9 mouse cellular contexts compared by ENCODE assay signal in the genomic region with DNA sequence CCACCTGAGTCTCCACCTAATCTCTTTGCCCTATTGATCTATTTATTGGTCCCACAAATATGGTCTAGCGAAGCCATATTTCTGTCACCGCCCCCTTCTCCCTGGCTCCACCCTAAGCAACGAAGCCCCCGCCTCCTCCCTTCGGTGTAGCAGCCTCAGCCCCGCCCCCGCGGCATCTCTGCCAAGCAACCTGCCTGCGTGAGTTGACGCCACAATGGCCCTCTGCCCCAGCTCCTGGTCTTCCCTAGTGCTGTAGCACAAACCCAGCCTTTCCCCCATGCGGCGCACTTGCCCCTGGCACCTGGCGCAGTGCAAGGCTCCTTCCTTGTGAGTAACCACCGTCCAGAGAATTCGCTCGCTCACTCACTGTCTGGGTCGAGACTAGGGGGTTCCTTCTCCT. TPM values are rescaled to one million over a fixed set of nuclear protein-coding genes. Genes with fewer than 3 reads are reported as not detected.
DNase-seq lines count a peak whose midpoint lies in the region; ATAC-seq and TF ChIP-seq lines count a peak whose summit lies in the region.
"Had no signal": no experiment of that assay in that cellular context is flagged by ENCODE, and none has a peak within 500 bp of the region (broad histone marks: within the 10 kb centered on the region; RNA-seq: fewer than 3 reads in every experiment).

No protein-coding gene starts in this region.

- no peak overlapping the region for H3K9ac ChIP-seq in hindbrain, embryonic 15.5 days
- no peak overlapping the region; the same call in 1 of the 2 replicates for H3K9ac ChIP-seq in hindbrain, postnatal 0 days (replicated peaks; ENCODE audit: low read length)
- no peak overlapping the region for H3K9ac ChIP-seq in liver, embryonic 16.5 days (ENCODE audit: low read depth, low read length)
- H3K9ac ChIP-seq in forebrain, embryonic 15.5 days (replicated peaks): no peak overlapping the region
- H3K9ac ChIP-seq: heart, embryonic 13.5 days had no signal

- peaks cover 15% of the 10 kb centered on the region for H3K4me1 ChIP-seq in hindbrain, embryonic 15.5 days (replicated peaks)
- 0 out of 2 replicates have a peak, but pooled peaks cover 3% of the 10 kb centered on the region for H3K4me1 ChIP-seq in hindbrain, postnatal 0 days (ENCODE audit: insufficient read depth, low read length)
- peaks cover 24% of the 10 kb centered on the region for H3K4me1 ChIP-seq in liver, embryonic 16.5 days (ENCODE audit: control insufficient read depth, low read depth, low read length)
- peaks cover 21% of the 10 kb centered on the region for H3K4me1 ChIP-seq in forebrain, embryonic 15.5 days

- no peak overlapping the region for H3K4me3 ChIP-seq in hindbrain, embryonic 15.5 days
- no peak overlapping the region for H3K4me3 ChIP-seq in hindbrain, postnatal 0 days (ENCODE audit: low read length)
- no peak overlapping the region for H3K4me3 ChIP-seq in liver, embryonic 16.5 days (ENCODE audit: low read depth, low read length)
- no peak overlapping the region for H3K4me3 ChIP-seq in layer of hippocampus, adult 2 months
- H3K4me3 ChIP-seq in forebrain, embryonic 15.5 days: no peak overlapping the region
- H3K4me3 ChIP-seq: heart, embryonic 13.5 days had no signal

- H3K27me3 ChIP-seq in hindbrain, embryonic 15.5 days: no peaks in the 10 kb centered on the region
- no peaks in the 10 kb centered on the region for H3K27me3 ChIP-seq in hindbrain, postnatal 0 days (ENCODE audit: insufficient read depth, low read length)
- H3K27me3 ChIP-seq in liver, embryonic 16.5 days (ENCODE audit: control insufficient read depth, insufficient read depth, low read depth, low read length): peaks cover 15% of the 10 kb centered on the region
- H3K27me3 ChIP-seq in forebrain, embryonic 15.5 days: no peaks in the 10 kb centered on the region

- H3K9me3 ChIP-seq in hindbrain, embryonic 15.5 days: no peaks in the 10 kb centered on the region
- no peaks in the 10 kb centered on the region for H3K9me3 ChIP-seq in hindbrain, postnatal 0 days (ENCODE audit: low read length)
- H3K9me3 ChIP-seq in liver, embryonic 16.5 days (replicated peaks; ENCODE audit: control insufficient read depth, low read length): peaks cover 3% of the 10 kb centered on the region; the same call in 1 of the 2 replicates
- no peaks in the 10 kb centered on the region for H3K9me3 ChIP-seq in forebrain, embryonic 15.5 days

- DNase-seq in hindbrain, postnatal 0 days (ENCODE audit: low spot score): no peak
- DNase-seq in B cell, adult 2 months: peak; percentile 57 to 60
- DNase-seq in adrenal gland, postnatal 25 days: peak; percentile 51
- no peak for DNase-seq in layer of hippocampus, adult 2 months (ENCODE audit: low spot score in 2 of 2)
- DNase-seq in heart, postnatal 10 days: no peak

- TF ChIP-seq CTCF in hindbrain, postnatal 0 days (IDR thresholded peaks at IDR 0.05; ENCODE audit: low read depth): no peak
- TF ChIP-seq CTCF in layer of hippocampus, adult 2 months (conservative IDR thresholded peaks at IDR 0.05): no peak

- 0 out of 2 replicates have a peak overlapping the region, but pooled peaks have one; percentile 29 for H3K4me2 ChIP-seq in hindbrain, embryonic 15.5 days
- no peak overlapping the region for H3K4me2 ChIP-seq in hindbrain, postnatal 0 days (ENCODE audit: low read depth, low read length)
- H3K4me2 ChIP-seq in liver, embryonic 16.5 days (ENCODE audit: low read depth, low read length): 0 out of 2 replicates have a peak overlapping the region, but pooled peaks have one; percentile 4
- no peak overlapping the region for H3K4me2 ChIP-seq in forebrain, embryonic 15.5 days (replicated peaks)
- H3K4me2 ChIP-seq: heart, embryonic 13.5 days had no signal

- intact Hi-C loops in heart, postnatal 10 days (cut with DNase I): loop anchor here (10.0 kb wide), 1 partner anchor 221 kb away; a partner anchor contains a TSS

- no peak for ATAC-seq in hindbrain, embryonic 15.5 days (ENCODE audit: low FRiP score, low read depth)
- no peak for ATAC-seq in hindbrain, postnatal 0 days
- ATAC-seq in liver, embryonic 16.5 days (ENCODE audit: low read depth): no peak
- ATAC-seq in forebrain, embryonic 15.5 days (replicated peaks): no peak

- no peak overlapping the region for H3K27ac ChIP-seq in hindbrain, embryonic 15.5 days (replicated peaks)
- no peak overlapping the region for H3K27ac ChIP-seq in hindbrain, postnatal 0 days
- H3K27ac ChIP-seq in liver, embryonic 16.5 days (ENCODE audit: low read length): no peak overlapping the region
- no peak overlapping the region for H3K27ac ChIP-seq in layer of hippocampus, adult 2 months
- no peak overlapping the region for H3K27ac ChIP-seq in forebrain, embryonic 15.5 days (replicated peaks)
- H3K27ac ChIP-seq: heart, embryonic 13.5 days had no signal

- no peaks in the 10 kb centered on the region for H3K36me3 ChIP-seq in hindbrain, embryonic 15.5 days
- no peaks in the 10 kb centered on the region for H3K36me3 ChIP-seq in hindbrain, postnatal 0 days (ENCODE audit: insufficient read depth, low read length)
- no peaks in the 10 kb centered on the region for H3K36me3 ChIP-seq in liver, embryonic 16.5 days (ENCODE audit: control insufficient read depth, insufficient read depth)
- no peaks in the 10 kb centered on the region for H3K36me3 ChIP-seq in forebrain, embryonic 15.5 days
- H3K36me3 ChIP-seq: heart, embryonic 13.5 days had no signal

- 35% methylated on average over 17 of the region's 17 CpGs for WGBS in hindbrain, embryonic 15.5 days
- 37% methylated on average over 17 of the region's 17 CpGs for WGBS in hindbrain, postnatal 0 days
- WGBS in liver, embryonic 16.5 days (ENCODE audit: insufficient replicate concordance): 30% methylated on average over 17 of the region's 17 CpGs
- 35% methylated on average over 17 of the region's 17 CpGs for WGBS in forebrain, embryonic 15.5 days

RNA-seq across cellular contexts. Expression of a gene that starts 9.1 kb away (rescaled TPM):
- polyA plus RNA-seq in hindbrain, embryonic 15.5 days (2015; fragmentation: Nextera tagmentation; extraction: Ambion mirVana): 96.0 and 96.7 TPM in 2 replicates
- total RNA-seq in hindbrain, postnatal 0 days (2014; rRNA removed): 218 and 236 TPM in 2 replicates
- 49.6 and 53.3 TPM in 2 replicates for polyA plus RNA-seq in hindbrain, postnatal 0 days (2015; fragmentation: Nextera tagmentation; extraction: Ambion mirVana)
- total RNA-seq in adrenal gland, postnatal 25 days (2021): 21.2 and 25.6 TPM in 2 replicates
- 21.2 and 24.4 TPM in 2 replicates for polyA plus RNA-seq in liver, embryonic 16.5 days (2015; fragmentation: Nextera tagmentation; extraction: Ambion mirVana)
- total RNA-seq in layer of hippocampus, adult 2 months (2021): 10 to 100 TPM; 66.0 to 69.3 TPM
- 10 to 100 TPM; 33.2 to 36.7 TPM for total RNA-seq in heart, postnatal 10 days (2021)
- polyA plus RNA-seq in forebrain, embryonic 15.5 days (2015; fragmentation: Nextera tagmentation; extraction: Ambion mirVana): 155 and 160 TPM in 2 replicates

RNA-seq across cellular contexts. Expression of a gene that starts 9.1 kb away (rescaled TPM):
- polyA plus RNA-seq in hindbrain, embryonic 15.5 days (2015; fragmentation: Nextera tagmentation; extraction: Ambion mirVana): 1.4 TPM in 2 replicates
- 2.8 and 4.3 TPM in 2 replicates for total RNA-seq in hindbrain, postnatal 0 days (2014; rRNA removed)
- polyA plus RNA-seq in hindbrain, postnatal 0 days (2015; fragmentation: Nextera tagmentation; extraction: Ambion mirVana): 0.55 and 0.74 TPM in 2 replicates
- 0.21 TPM in 1 of 2 replicates, not detected in the other for total RNA-seq in adrenal gland, postnatal 25 days (2021)
- 0.15 and 0.19 TPM in 2 replicates for polyA plus RNA-seq in liver, embryonic 16.5 days (2015; fragmentation: Nextera tagmentation; extraction: Ambion mirVana)
- total RNA-seq in layer of hippocampus, adult 2 months (2021): 1 to 10 TPM; 5.3 to 6.5 TPM
- under 1 TPM; 0.12 to 0.22 TPM for total RNA-seq in heart, postnatal 10 days (2021)
- 1.9 and 2.7 TPM in 2 replicates for polyA plus RNA-seq in forebrain, embryonic 15.5 days (2015; fragmentation: Nextera tagmentation; extraction: Ambion mirVana)

RNA-seq across cellular contexts. Expression of a gene that starts 14.3 kb away (rescaled TPM):
- 19.3 and 20.7 TPM in 2 replicates for polyA plus RNA-seq in hindbrain, embryonic 15.5 days (2015; fragmentation: Nextera tagmentation; extraction: Ambion mirVana)
- 31.7 and 31.8 TPM in 2 replicates for total RNA-seq in hindbrain, postnatal 0 days (2014; rRNA removed)
- polyA plus RNA-seq in hindbrain, postnatal 0 days (2015; fragmentation: Nextera tagmentation; extraction: Ambion mirVana): 14.1 and 15.9 TPM in 2 replicates
- 30.0 and 30.1 TPM in 2 replicates for total RNA-seq in adrenal gland, postnatal 25 days (2021)
- polyA plus RNA-seq in liver, embryonic 16.5 days (2015; fragmentation: Nextera tagmentation; extraction: Ambion mirVana): 8.2 and 8.7 TPM in 2 replicates
- total RNA-seq in layer of hippocampus, adult 2 months (2021): 10 to 100 TPM; 32.5 to 35.5 TPM
- 10 to 100 TPM; 19.9 to 20.8 TPM for total RNA-seq in heart, postnatal 10 days (2021)
- 22.6 and 24.8 TPM in 2 replicates for polyA plus RNA-seq in forebrain, embryonic 15.5 days (2015; fragmentation: Nextera tagmentation; extraction: Ambion mirVana)

RNA-seq across cellular contexts. Expression of a gene that starts 14.8 kb away (rescaled TPM):
- 230 and 238 TPM in 2 replicates for polyA plus RNA-seq in hindbrain, embryonic 15.5 days (2015; fragmentation: Nextera tagmentation; extraction: Ambion mirVana)
- total RNA-seq in hindbrain, postnatal 0 days (2014; rRNA removed): 625 and 1,276 TPM in 2 replicates
- 103 and 109 TPM in 2 replicates for polyA plus RNA-seq in hindbrain, postnatal 0 days (2015; fragmentation: Nextera tagmentation; extraction: Ambion mirVana)
- 8.5 and 9.6 TPM in 2 replicates for total RNA-seq in adrenal gland, postnatal 25 days (2021)
- polyA plus RNA-seq in liver, embryonic 16.5 days (2015; fragmentation: Nextera tagmentation; extraction: Ambion mirVana): 17.9 and 22.4 TPM in 2 replicates
- total RNA-seq in layer of hippocampus, adult 2 months (2021): 100 to 1,000 TPM in 1 of 2 experiments, 10 to 100 TPM in 1; 91.3 to 103 TPM
- total RNA-seq in heart, postnatal 10 days (2021): 10 to 100 TPM; 11.0 to 13.0 TPM
- 355 and 373 TPM in 2 replicates for polyA plus RNA-seq in forebrain, embryonic 15.5 days (2015; fragmentation: Nextera tagmentation; extraction: Ambion mirVana)

RNA-seq across cellular contexts. Expression of a gene that starts 24.8 kb away (rescaled TPM):
- 603 and 674 TPM in 2 replicates for polyA plus RNA-seq in hindbrain, embryonic 15.5 days (2015; fragmentation: Nextera tagmentation; extraction: Ambion mirVana)
- 975 and 1,069 TPM in 2 replicates for total RNA-seq in hindbrain, postnatal 0 days (2014; rRNA removed)
- 649 and 670 TPM in 2 replicates for polyA plus RNA-seq in hindbrain, postnatal 0 days (2015; fragmentation: Nextera tagmentation; extraction: Ambion mirVana)
- total RNA-seq in adrenal gland, postnatal 25 days (2021): 154 and 161 TPM in 2 replicates
- 74.5 and 81.7 TPM in 2 replicates for polyA plus RNA-seq in liver, embryonic 16.5 days (2015; fragmentation: Nextera tagmentation; extraction: Ambion mirVana)
- 100 to 1,000 TPM; 462 to 508 TPM for total RNA-seq in layer of hippocampus, adult 2 months (2021)
- total RNA-seq in heart, postnatal 10 days (2021): 100 to 1,000 TPM; 162 to 173 TPM
- polyA plus RNA-seq in forebrain, embryonic 15.5 days (2015; fragmentation: Nextera tagmentation; extraction: Ambion mirVana): 508 and 517 TPM in 2 replicates

Comparison
In these comparisons a context has a peak if more than half of its experiments do, and no peak if none do; other contexts are left out.
1. H3K4me2 ChIP-seq: peak in hindbrain, embryonic 15.5 days (single experiment) and liver, embryonic 16.5 days (single experiment); none in hindbrain, postnatal 0 days (single experiment) and forebrain, embryonic 15.5 days (single experiment).
2. DNase-seq: peak in B cell, adult 2 months (2 of 2) and adrenal gland, postnatal 25 days (single experiment); none in hindbrain, postnatal 0 days (single experiment), layer of hippocampus, adult 2 months (0 of 2) and heart, postnatal 10 days (0 of 2).